Mouse (Mus musculus) bone marrow, adult 2 months (tissue): ENCODE data around the gene Mecom.

Source experiments
- CTCF ChIP-seq: fragments of 200-500 bp; IDR thresholded peaks from 2 replicates; pipeline ENCODE4 v1.5.1; 2011; ENCODE audit warnings: low read length, control low read depth; ENCODE audit not compliant: control insufficient read depth, insufficient read depth
- POLR2A ChIP-seq: fragments of 200-500 bp; IDR thresholded peaks from 2 replicates; pipeline ENCODE4 v1.6.1; 2011; ENCODE audit warnings: low read depth, mild to moderate bottlenecking, control low read depth, low read length, borderline replicate concordance; ENCODE audit not compliant: control insufficient read depth

DNA sequence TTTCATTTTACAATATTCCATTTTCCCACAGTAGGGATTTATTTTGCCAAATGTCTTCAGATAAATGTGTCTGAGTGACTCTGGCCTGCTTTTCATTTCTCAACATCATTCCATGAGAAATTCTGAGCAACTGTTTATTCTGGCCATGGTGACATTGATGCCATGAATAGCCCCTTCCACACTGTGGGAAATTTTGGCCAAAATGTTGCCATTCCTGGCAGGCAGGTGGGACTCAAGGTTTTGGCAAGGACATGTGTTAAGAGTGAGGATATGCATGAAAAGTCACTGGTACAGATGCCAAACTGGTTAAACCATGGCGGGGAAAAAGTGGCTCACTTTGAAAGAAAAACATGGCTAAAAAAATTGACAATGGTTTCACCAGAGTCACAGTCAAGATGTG, 456.4 kb downstream of the Mecom start:
- TF ChIP-seq POLR2A (no peak), CTCF (no peak)
